In the genomic region with DNA sequence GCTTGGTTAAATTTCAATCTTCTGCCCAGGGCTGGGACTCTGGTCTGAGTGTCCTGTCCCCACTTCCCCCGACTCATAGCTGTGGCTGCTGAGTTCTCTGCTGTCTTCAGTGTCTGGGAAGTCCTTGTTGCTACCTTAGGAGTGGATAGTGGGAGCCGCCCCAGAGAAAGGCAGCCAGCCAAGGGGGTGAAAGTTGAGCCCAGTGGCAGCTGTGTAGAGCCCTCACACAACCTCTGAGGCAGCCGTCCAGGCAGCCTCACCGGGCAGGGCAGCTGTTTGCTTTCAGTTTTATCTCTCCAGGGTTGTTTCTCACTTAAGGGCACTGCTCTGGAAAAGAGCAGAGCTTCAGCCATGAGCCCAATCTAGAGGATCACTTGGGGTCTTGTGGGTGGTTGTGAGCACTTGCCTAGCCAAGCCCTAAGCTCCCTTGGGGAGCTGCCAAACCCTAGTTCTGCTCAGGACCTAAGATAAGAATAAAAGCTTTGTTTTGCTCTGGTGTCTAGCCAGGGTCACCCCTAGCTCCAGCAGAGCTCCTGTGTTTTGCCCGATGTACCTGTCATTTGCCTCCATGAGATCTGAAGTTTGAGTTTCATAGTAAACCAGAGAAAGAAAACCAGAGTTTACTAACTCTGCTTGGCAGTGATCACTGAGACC, we compare ENCODE assay signal across 9 mouse cellular contexts. TPM values are rescaled to one million over a fixed set of nuclear protein-coding genes. Genes with fewer than 3 reads are reported as not detected.
A peak's percentile ranks its signal among the peaks of the same experiment; 100 is the strongest.
DNase-seq lines count a peak whose midpoint lies in the region; ATAC-seq lines count a peak whose summit lies in the region.
"Had no signal": no experiment of that assay in that cellular context is flagged by ENCODE, and none has a peak within 500 bp of the region (broad histone marks: within the 10 kb centered on the region; RNA-seq: fewer than 3 reads in every experiment).

No protein-coding gene starts in this region.

- H3K27ac ChIP-seq in hindbrain, embryonic 15.5 days (replicated peaks), result no peak overlapping the region; the same call in 1 of the 2 replicates
- H3K27ac ChIP-seq in liver, embryonic 11.5 days (ENCODE audit: low read depth, low read length), result peak overlapping the region; percentile 99

- peak; percentile 59; the same call in 1 of the 2 replicates for ATAC-seq in hindbrain, embryonic 15.5 days (ENCODE audit: low FRiP score, low read depth)
- ATAC-seq in liver, embryonic 11.5 days (replicated peaks; ENCODE audit: low FRiP score), result no peak

- 0 out of 2 replicates have a peak, but pooled peaks cover 7% of the 10 kb centered on the region for H3K4me1 ChIP-seq in hindbrain, embryonic 15.5 days (replicated peaks)
- H3K4me1 ChIP-seq in liver, embryonic 11.5 days (replicated peaks; ENCODE audit: control insufficient read depth, insufficient read depth, low read length), result peaks cover 62% of the 10 kb centered on the region

- H3K9me3 ChIP-seq in hindbrain, embryonic 15.5 days, result no peaks in the 10 kb centered on the region
- H3K9me3 ChIP-seq in liver, embryonic 11.5 days (ENCODE audit: control insufficient read depth, low read length), result no peaks in the 10 kb centered on the region

- no peaks in the 10 kb centered on the region for H3K27me3 ChIP-seq in hindbrain, embryonic 15.5 days
- no peaks in the 10 kb centered on the region for H3K27me3 ChIP-seq in liver, embryonic 11.5 days (replicated peaks; ENCODE audit: control insufficient read depth, insufficient read depth, low read length)

- H3K9ac ChIP-seq in hindbrain, embryonic 15.5 days, result no peak overlapping the region
- H3K9ac ChIP-seq in liver, embryonic 11.5 days (ENCODE audit: low read depth, low read length), result peak overlapping the region; percentile 71

- peaks cover 5% of the 10 kb centered on the region; the same call in 1 of the 2 replicates for H3K36me3 ChIP-seq in hindbrain, embryonic 15.5 days
- H3K36me3 ChIP-seq in liver, embryonic 11.5 days (ENCODE audit: control insufficient read depth, insufficient read depth, low read length), result peaks cover 2% of the 10 kb centered on the region

- no peak overlapping the region for H3K4me2 ChIP-seq in hindbrain, embryonic 15.5 days
- peak overlapping the region; percentile 75 for H3K4me2 ChIP-seq in liver, embryonic 11.5 days

- no peak overlapping the region for H3K4me3 ChIP-seq in hindbrain, embryonic 15.5 days
- H3K4me3 ChIP-seq in liver, embryonic 11.5 days (ENCODE audit: low read depth, low read length), result peak overlapping the region; percentile 45

- WGBS in hindbrain, embryonic 15.5 days, result 71% methylated on average over 5 of the region's 5 CpGs
- WGBS in liver, embryonic 11.5 days, result 31% methylated on average over 5 of the region's 5 CpGs

- DNase-seq in 3134 (ENCODE audit: extremely low read depth, insufficient read length, low spot score) (peak; percentile 51), NIH3T3 (ENCODE audit: low read depth) (peak; percentile 85)
- peak; percentile 95 for DNase-seq in gastrocnemius, adult 18-20 months (ENCODE audit: low spot score)
- DNase-seq in liver, embryonic 11.5 days (ENCODE audit: low spot score), result no peak
- peak; percentile 22 to 26 for DNase-seq in spleen, adult 18-20 months
- DNase-seq in yolk sac, embryonic 10.5 days (ENCODE audit: low spot score), result no peak
- DNase-seq in thymus, postnatal 36 days, result no peak

RNA-seq across cellular contexts. Expression of gene Ucp3, which starts 7.0 kb away (rescaled TPM):
- 100 to 1,000 TPM in 1 of 2 experiments, 10 to 100 TPM in 1; 94.4 to 203 TPM for total RNA-seq in gastrocnemius, adult 18-20 months (2021)
- polyA plus RNA-seq in hindbrain, embryonic 15.5 days (2015; fragmentation: Nextera tagmentation; extraction: Ambion mirVana), result not detected in 2 replicates
- polyA plus RNA-seq in liver, embryonic 11.5 days (2014; fragmentation: Nextera tagmentation; extraction: Ambion mirVana), result not detected in 2 replicates
- total RNA-seq: neutrophil, adult 5-6 weeks had no signal

RNA-seq across cellular contexts. Expression of gene Ucp2, which starts 27.4 kb away (rescaled TPM):
- 10 to 100 TPM; 16.6 to 17.4 TPM for total RNA-seq in gastrocnemius, adult 18-20 months (2021)
- 77.4 and 81.8 TPM in 2 replicates for polyA plus RNA-seq in hindbrain, embryonic 15.5 days (2015; fragmentation: Nextera tagmentation; extraction: Ambion mirVana)
- 487 and 491 TPM in 2 replicates for polyA plus RNA-seq in liver, embryonic 11.5 days (2014; fragmentation: Nextera tagmentation; extraction: Ambion mirVana)

RNA-seq across cellular contexts. Expression of gene Dnajb13, which starts 49.0 kb away (rescaled TPM):
- total RNA-seq in gastrocnemius, adult 18-20 months (2021), result not detected
- polyA plus RNA-seq in hindbrain, embryonic 15.5 days (2015; fragmentation: Nextera tagmentation; extraction: Ambion mirVana), result 4.1 and 7.1 TPM in 2 replicates
- polyA plus RNA-seq in liver, embryonic 11.5 days (2014; fragmentation: Nextera tagmentation; extraction: Ambion mirVana), result 1.2 and 1.6 TPM in 2 replicates

Comparison
In these comparisons a context has a peak if more than half of its experiments do, and no peak if none do; other contexts are left out.
1. DNase-seq: peak in 3134 (single experiment), NIH3T3 (single experiment), gastrocnemius, adult 18-20 months (single experiment) and spleen, adult 18-20 months (2 of 2); none in liver, embryonic 11.5 days (single experiment), yolk sac, embryonic 10.5 days (single experiment) and thymus, postnatal 36 days (0 of 2).